Mouse (Mus musculus) CD4-positive helper T cell, adult 2 months (primary cell): ENCODE measurements at regions not wholly inside any gene's neighbourhood (a gene's known extent, or its start where the extent isn't known, plus 50 kb on each side); places are given as distances from the start of the nearest gene placed in this dataset.

ENCODE experiments used
- DNase-seq: peaks from one replicate; pipeline ENCODE4 v3.0.0-alpha.2; 2012; ENCODE audit warnings: low read depth, missing footprints, low spot score

DNA sequence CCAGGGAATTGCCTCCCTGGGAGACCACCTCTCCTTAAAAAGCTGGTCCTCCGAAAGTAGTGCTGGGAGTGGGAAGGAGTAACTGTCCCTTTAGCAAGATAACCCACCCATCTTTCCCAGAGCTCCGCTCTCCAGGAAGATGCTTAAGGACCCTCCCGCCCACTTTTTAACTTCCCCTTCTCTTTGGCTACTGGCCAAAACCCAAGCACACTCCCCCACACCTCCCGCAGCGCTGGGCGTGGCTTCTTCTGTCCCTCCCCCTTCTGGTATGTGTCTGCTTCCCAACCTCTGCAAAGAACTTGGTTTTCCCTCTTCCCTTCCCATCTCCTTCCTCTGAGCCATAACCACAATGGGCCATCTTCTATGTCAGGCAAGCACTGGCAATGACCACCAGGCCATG is 85.4 kb downstream of the Rpap3 start:
- DNase-seq: no peak

DNA sequence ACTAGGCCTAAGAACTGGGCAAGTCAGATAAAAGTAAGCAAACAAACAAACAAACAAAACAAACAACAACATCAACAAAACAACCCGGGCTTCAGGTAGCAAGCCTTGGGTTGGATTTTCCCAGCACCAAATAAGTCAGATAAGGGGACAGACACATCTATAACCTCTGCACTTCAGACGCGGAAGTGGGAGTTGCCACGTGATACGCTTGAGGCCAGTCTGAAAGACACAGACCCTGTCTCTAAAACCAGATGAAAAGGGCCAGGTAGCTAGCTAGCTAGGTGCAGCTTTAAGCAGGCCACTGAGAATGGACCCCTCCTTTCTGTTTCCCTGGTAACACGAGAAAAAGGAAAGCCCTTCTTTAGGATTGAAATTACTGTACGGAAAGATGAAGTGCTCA is 85.9 kb downstream of the Rpap3 start:
- DNase-seq: no peak

DNA sequence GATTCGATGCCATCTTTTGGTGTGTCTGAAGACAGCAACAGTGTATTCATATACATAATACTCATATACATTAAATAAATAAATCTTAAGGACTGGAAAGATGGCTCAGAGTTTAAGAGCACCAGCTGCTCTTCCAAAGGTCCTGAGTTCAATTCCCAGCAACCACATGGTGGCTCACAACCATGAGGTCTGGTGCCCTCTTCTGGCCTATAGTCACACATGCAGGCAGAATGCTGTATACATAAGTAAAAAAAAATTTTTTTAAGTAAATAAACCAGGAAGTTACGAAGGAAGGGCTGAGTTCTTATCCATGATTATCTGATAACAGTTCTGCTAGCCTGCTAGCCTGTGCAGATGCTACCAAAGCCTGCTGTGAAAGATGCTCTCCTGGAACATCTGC is 93.3 kb downstream of the Rpap3 start:
- DNase-seq: peak; percentile 25

DNA sequence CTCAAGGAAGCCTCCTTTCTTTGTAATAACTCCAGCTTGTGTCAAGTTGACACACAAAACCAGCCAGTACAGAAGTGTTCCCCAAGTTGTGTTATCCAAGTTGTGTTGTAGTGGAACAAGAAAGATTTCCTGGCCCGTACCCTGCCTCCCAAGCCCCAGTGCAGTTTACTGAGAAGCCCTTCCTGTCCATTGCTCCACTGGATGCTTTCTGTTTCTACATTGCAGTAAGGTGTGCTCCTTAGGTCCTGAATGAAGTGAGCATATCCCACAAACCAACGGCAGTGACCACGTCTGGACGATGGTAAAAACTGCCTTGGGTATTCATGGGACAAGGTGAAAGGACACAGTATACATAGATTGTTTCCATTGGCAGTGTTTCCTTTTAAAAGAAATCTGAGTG is 94.9 kb downstream of the Rpap3 start:
- no peak for DNase-seq

DNA sequence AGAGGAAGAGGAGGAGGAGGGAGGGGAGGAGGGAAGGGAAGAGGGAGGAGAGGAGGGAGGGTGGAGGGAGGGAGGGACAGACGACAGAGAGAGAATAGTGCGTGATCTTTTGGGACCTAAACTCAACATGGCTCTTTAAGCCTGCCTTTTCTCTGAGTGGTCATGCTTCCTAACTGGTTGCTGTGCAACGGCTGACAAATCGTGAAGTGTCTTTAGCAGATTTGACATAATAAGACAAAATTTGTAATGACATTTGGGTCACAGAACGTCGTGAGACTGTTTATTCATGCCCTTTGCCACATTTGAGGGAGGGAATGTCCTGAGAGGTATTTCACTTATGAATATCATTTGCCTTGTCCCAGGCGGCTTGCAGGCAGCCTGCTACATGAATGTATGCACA is 96.1 kb downstream of the Rpap3 start:
- DNase-seq: no peak

DNA sequence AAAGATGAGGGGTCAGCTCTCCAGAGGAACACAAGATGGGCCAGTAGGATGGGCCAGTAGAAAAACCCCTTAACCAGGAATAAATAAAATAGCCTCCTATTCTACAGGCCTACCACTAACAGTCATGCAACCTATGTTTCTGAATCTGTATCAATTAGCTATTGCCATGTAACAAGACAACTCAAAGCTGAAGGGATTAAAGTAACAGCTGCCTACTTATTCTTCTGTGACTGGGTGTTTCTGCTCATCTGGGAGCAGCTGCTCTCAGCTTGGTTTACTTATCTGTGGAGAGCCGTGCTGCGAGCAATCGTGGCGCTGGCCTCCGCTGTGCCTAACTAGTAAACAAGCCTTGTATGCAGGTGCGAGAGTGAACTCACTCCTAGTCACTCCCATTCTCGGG is 97.0 kb downstream of the Rpap3 start:
- no peak for DNase-seq

DNA sequence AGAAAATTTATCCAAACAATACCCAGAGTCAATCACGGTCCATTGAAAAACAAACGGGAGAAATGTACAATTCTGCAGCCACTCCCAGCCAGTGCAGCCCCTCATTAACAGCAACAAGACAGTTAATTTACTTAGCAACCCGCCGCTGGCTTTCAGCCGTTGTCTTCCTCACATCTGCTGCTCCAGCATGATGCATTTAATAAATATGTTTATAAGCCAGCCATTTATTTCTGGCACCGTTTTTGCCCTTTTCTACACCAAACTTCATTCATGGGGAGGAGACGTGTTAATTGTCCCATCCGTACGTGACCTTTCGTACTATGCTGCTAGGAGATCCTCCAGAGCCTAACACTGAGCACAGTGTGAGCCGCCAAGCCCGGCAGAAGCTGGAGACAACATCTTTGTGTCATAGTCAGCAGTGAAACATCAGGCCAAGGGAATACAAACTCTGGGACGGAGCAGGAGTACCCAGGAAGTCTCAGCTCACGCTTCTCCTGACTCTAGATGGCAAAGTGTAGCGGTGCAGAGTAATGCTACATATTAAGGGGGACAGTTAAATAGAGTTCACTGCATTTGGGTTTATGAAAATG is 97.9 kb downstream of the Rpap3 start:
- DNase-seq: no peak

DNA sequence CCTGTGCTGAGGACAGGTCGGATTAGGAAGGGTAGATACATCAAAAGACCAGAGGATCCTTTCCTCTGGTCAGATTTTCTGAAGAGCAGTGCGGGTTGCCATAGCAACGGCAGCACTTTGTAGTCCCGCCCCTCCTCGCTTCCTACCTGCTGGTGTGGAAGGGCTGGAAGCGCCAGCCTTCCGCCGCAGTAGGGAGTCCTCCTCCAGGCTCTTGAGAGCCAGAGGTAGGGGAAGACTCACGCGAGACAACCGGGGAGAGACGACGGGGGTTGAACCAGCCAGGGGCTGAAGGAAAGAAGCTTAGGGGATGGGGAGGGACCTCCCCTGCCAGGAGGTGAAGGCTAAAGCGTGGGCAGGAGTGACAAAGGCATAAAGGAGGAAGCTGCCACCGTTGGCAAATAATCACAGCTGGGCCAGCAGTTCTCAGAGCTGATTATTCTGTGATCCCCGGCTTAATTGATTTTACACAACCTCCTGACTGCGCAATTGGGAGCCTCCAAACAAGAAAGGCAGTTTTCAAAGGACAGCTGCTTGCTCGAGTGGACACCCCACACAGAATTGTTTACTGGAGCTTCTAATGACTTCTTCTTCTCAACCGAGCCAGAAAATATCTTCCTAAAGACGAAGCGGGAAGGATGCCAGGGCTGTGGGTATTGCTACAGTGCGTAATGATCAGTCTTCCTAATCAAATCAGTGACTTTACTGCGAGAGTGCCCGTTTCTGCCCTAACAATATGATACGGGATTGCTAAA is 98.8 kb downstream of the Rpap3 start:
- peak; percentile 63 for DNase-seq

DNA sequence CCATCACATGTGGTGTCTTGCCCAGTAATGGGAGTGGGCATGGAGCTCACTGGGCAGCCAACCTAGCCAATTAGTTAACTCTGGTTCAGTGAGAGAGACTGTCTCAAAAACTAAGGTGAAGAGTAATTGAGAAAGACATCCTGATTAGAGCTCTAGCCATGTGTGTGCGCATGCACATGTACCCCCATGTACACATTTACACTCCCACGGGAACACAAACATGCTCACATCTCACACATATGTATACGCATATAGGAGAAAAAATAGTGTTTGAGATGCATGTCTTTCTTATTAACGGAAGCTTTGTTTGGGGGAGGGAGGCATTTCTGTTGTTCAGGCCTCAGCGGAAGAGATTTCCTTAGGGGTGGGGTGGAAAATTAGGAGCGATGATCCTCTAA is 99.4 kb downstream of the Rpap3 start:
- no peak for DNase-seq

DNA sequence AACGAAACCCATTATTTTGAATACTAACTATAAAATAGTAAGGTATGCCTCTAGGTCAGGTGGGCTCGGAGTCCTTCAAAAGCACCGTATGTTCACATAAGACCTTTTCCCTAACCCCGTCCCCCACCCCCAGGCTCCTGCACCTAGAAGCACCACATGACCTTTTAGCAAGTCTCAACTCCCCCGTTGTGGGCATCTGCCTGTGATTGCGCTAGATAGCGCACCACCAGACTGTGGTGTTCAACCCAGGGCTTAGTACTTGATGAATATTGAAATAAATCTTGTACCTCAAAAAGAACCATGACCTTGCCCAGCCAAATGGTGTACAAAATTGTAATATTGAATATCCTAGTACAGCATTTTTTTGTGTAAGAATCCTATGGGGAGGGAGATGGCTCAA is 99.8 kb downstream of the Rpap3 start:
- DNase-seq: peak; percentile 37

DNA sequence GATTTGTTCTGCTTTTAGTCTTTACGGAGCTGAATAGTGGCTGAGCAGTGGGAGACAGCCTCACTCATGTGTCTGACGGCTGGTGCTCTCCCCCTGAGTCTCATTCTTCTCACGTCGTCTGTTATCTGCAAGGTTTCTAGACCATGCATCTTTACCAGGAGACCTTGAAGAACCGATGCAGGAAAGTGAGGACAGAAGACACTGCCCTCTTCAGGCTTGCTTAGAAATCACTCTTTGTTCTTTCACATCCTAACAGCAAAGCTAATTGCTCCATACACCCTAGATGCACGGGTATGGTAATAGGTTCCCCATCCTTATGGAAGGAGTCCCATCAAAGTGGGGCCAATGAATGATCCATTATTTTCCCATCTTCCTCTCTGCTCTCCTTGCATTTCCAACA is 102.1 kb downstream of the Rpap3 start:
- DNase-seq: no peak

DNA sequence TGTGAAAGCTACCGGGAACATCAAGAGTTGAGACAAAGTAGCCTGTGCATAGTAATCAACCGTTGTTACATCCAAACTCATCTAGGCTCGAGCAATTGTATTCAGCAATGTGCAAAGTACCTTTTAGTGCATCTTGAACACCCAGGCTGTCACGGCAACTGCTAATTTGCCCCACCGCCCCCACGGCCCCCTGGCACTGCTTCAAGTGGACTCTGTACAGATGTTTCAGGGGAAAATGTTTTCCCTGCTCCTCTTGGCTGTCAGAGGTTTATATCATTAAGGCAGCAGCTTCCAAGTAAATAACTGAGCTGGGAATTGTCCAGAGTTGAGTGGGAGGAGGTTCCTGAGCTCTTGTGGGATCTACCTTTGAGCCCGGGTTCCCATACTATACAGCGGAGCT is 107.4 kb downstream of the Rpap3 start:
- DNase-seq: no peak

DNA sequence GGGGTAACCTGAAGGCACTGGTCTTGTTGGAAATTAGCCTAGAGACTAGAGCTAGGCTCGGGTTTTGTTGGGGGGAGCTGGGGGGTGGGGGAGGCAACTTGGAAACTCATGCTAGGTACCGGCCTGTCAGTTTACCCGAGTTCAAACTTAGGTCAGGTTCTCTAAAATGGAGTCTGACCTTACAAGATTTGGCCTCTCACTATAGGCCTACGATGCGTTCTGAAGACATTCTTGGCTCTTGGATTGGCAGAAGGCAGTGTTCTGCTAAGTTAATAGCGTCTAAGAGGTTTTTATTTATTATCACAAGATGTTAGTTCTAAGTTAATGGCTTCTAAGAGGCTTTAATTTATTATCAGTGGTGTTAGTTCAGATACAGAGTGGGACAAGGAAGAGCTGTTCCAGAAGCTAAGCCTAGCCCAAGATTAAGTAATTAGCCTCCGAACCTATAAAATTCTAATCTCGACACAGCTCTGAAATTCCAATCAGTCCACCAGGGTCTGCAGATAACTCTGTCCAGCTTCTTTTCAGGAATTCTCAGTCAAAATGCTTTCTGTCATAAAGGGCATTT is 109.0 kb downstream of the Rpap3 start:
- DNase-seq: no peak

DNA sequence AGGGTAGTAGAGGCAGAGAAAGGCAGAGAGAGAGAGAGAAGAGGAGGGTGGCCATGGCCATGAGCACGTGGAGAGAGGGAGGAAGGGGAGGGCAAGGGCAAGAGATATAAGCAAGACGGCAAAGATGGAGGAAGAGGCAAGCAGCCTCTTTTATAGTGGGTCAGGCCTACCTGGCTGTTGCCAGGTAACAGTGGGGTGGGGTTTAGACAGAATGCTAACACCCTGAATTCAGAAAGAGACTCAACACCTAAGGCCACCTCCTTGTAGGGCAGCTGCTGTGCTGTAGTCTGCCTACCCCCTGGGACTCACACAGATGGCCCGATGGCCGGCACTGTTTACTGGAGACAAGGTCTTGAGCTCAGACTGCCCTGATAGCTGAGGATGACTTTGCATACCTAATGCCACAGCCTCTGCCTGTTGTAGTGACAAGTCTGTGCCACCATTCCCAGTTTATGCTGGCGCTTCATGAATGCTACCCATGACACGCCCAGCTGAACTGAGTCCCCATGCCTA is 110.3 kb downstream of the Rpap3 start:
- no peak for DNase-seq

DNA sequence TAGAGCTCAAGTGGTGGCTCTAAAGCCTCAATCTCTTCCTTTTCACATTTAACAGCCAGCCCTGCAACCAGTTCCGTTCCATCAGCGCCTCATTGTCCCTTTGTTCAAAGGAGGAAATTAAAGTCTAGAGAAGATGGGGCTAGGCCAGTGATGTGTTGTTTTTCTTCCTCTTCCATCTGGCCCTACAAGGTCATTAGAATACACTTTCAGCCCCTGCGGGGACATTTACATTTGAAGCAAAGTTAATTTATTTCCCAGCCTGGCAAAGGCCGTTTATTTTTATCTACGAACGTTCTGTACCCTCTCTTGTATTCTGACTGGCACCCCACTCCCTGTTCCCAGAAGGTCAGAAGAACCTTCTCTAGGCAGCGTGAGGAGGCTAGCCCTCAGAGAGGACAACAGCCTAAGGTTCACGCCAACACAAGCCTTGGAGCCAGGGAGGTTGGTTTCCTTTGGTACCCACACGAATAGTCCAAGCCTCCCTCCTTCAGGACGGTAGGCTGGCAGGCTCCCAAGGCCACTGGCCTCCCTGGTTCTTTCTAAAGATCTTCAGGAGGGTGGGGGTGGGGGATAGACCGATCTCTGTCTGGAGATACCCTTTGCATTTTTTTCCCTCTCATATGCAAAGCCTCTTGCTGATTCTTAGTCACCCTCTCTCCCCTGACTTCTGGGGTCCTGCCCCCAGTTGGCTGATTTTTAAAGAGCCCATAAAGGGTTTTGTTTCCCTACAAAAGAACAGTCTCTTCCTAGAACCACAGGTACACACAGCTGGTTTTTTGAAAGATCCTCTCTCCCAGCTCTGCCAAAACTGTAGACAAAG is 111.6 kb downstream of the Rpap3 start:
- DNase-seq: no peak

DNA sequence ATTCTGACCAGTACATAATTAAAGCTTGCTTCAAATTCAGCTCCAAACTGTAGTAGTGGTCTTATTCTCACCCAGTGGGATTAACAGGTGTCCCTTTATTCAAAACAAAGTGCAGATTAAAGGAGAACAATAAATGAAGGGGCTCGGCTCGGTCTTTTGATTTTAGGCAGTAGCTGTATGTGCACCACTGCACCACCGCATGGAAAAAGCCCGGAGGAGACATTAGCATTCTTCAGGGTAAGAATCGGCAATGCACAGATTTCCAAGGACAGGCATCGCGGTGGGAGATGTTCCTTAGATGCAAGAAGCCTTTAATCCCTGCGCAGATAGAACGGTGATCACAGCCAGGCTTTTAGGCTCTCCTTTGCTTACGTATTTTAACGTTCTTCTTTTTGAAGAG is 112.8 kb downstream of the Rpap3 start:
- no peak for DNase-seq

DNA sequence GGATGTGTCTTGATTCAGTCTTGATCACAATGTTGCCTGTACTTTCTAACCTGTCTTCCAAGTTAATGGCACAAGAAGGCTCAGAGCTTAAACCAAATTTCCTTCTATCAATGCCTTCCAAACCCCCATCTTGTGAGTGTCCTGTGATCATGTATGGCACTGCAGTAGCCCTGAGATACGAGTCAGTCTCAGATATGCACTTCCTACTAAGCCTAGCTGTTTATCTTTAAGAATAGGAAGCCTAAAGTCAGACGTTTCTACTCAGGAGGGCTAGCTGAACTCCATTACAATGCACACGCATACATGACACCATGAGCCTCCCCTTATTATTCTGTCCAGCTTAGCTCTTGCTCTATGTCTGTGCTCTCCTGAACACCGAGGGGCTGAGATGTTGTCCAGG is 114.2 kb downstream of the Rpap3 start:
- DNase-seq: no peak

DNA sequence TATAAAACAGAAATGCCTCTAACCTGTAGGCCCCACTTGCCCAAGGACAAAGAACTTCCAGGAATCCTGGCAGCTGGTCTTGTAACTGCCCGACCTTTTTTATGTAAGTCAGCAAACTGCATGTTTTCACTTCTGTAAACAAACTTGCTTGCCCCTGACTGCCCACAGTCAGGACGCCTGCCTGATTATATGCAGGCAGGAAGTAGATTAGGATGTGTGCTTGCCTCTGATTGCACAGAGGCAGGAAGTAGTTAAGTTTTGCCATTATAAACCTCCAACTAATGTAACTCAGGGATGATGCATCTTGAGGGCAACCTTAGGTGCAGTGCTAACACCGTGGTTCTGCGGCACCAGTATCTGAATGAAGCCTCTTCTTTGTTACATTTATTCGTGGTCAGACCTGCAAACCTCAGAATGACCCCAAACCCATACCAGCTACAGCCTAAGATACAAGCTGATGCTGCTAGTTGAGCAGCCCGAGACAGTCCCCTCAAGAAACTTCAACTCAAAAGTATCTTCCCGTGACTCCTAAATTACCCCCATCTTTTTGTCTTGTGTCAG is 114.8 kb downstream of the Rpap3 start:
- no peak for DNase-seq

DNA sequence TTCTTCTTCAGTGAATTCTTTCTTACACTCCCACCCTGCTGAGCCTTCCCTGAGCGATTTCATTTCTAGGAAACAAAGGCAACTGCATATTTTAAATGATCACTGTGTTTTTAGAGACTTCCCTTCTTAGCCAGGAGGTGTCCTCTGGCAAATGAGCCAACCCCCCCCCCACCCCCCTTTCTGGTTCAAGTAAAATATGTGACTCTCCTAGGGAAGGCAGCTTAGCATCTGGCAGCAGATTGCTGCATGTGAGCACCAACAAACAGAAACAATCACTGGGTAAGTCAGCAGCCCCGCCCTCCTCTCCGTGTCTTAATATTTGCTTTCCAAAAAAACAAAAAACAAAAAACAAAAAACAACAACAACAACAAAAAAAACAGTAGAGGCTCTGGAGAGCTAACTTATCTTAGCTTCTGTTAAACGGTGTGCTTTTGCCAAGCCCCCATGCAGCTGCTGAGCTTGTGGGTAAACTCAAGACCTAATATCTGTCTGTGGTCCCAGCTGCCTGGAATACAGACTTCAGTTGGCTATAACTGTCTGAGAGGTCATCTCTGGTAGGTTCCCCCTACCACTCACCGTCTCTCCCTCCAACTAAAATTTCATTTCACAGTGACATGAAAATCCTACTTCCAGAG is 117.9 kb downstream of the Rpap3 start:
- DNase-seq: no peak

DNA sequence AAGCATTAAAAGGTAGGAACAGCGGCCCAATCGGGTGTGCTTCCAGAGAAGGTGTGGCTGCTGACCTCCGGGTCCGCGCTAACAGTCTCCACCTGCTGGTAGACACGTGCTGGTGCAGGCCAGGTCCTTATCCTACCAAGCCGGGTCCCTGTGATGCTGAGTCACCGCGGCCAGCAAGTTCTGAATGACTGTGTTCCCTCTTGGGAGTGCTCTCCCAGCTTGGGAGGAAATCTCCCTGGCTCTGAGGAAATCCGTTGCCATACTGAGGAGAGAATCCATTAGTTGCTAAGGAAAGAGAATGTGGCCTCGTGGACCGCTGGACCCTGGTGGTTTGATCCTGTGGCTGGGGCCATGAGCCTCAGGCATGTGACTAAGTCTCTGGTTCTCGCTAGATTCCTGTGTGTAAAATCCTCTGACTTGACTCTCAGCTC is 123.9 kb downstream of the Rpap3 start:
- peak; percentile 82 for DNase-seq

DNA sequence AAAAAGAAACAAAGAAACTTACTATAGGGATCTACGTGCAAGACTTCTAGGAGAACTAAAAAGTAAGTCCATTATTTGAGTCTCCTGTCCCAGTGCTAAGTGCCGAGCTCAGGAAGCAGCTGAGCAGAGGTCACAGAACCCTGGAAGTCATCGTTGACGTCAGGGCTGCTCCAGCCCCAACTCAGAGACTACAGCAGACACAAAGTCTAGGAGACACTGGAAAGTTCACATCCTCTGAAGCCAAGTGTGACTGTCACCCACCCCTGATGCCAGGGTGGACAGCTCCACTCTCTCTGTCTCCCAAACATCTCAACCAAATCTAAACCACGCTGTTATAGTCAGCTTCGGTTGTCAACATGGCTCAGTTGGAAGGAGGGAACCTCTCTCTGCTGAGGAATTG is 124.9 kb downstream of the Rpap3 start:
- DNase-seq: peak; percentile 53
